Mouse (Mus musculus) limb, embryonic 12.5 days (tissue): ENCODE results near the gene Ccnt1. TPM values are rescaled to one million over a fixed set of nuclear protein-coding genes. Genes with fewer than 3 reads are reported as not detected.

Experiments used
- ATAC-seq: fragments of 200-750 bp; cut with Nextera tagmentation; 2 replicates; pipeline ENCODE4 v1.8.0; 2017; ENCODE audit warnings: low read depth, moderate TSS enrichment; ENCODE audit not compliant: insufficient number of reproducible peaks, insufficient read depth, low FRiP score, low TSS enrichment
- H3K27ac ChIP-seq: fragments of 300-500 bp; sonication (generic); 2 replicates; pipeline ENCODE4 v1.5.1; 2016; ENCODE audit warnings: mild to moderate bottlenecking, moderate library complexity
- H3K27me3 ChIP-seq: fragments of 300-500 bp; sonication (generic); 2 replicates; pipeline ENCODE4 v1.6.1; 2016; ENCODE audit warnings: mild to moderate bottlenecking, moderate library complexity
- H3K36me3 ChIP-seq: fragments of 300-500 bp; sonication (generic); 2 replicates; pipeline ENCODE4 v1.6.1; 2016; ENCODE audit warnings: mild to moderate bottlenecking, moderate library complexity
- H3K4me1 ChIP-seq: fragments of 300-500 bp; sonication (generic); replicated peaks from 2 replicates; pipeline ENCODE4 v1.6.1; 2016
- H3K4me2 ChIP-seq: fragments of 300-500 bp; sonication (generic); 2 replicates; pipeline ENCODE4 v1.6.1; 2016; ENCODE audit warnings: mild to moderate bottlenecking, moderate library complexity
- H3K4me3 ChIP-seq: fragments of 300-500 bp; sonication (generic); replicated peaks from 2 replicates; pipeline ENCODE4 v1.5.1; 2016; ENCODE audit warnings: mild to moderate bottlenecking
- H3K9ac ChIP-seq: fragments of 300-500 bp; sonication (generic); replicated peaks from 2 replicates; pipeline ENCODE4 v1.6.1; 2016; ENCODE audit warnings: mild to moderate bottlenecking, moderate library complexity
- H3K9me3 ChIP-seq: fragments of 300-500 bp; sonication (generic); 2 replicates; pipeline ENCODE4 v1.6.1; 2016; ENCODE audit warnings: mild to moderate bottlenecking, moderate library complexity
- WGBS: fragments of 180-500 bp; shearing (Covaris S2); methylation state at CpG from one replicate; pipeline ENCODE4 v1.1.7; 2016; 5-methylcytosine and 5-hydroxymethylcytosine counted together
- polyA plus RNA-seq: library from polyadenylated mRNA; unstranded; fragments of >200 nt; fragmentation: Nextera tagmentation; extraction: Ambion mirVana; gene quantifications from 2 replicates; pipeline ENCODE4 v1.2.1, GENCODE M21; 2016

Ccnt1 gene
- 54.0 and 59.4 TPM in 2 replicates for polyA plus RNA-seq

DNA sequence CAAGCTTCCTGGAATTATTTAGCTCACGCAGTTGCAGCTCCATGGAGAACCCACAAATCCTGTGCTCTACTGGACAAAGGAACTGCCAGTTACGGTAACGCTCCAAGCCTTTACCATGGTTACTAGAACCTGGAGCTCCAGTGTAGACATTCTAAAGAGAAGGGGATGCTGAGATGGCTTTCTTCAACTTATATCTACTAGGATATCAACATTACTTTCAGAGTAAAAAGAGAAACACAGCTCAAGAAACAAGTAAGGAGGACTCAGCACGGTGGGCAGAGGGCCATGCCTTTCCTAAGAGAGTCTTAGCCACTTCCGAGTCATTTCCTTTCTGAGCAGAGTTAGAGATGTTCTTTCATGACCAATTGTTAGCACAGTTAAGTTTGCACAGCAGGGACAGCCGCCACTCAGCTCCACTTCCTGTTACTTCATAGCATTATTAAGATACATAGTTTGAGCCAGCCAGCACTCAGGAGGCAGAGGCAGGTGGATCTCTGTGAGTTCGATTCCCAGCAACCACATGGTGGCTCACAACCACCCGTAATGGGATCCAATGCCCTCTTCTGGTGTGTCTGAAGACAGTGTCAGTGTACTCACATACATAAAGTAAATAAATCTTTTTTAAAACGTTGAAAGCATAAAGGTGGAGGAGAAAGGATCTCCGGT lies at the start of gene Ccnt1, which contains the start of gene 4930415O20Rik:
TSS of gene Ccnt1 (minus strand) at position 51 of the 666 bp plus-strand sequence.
TSS of gene 4930415O20Rik (plus strand) at position 132 of the 666 bp plus-strand sequence.
- Histone ChIP-seq H3K36me3 (no peaks in the 10 kb centered on the region), H3K27ac (no peak within 1 kb of the TSS), H3K4me1 (peaks cover 12% of the 10 kb centered on the region), H3K9me3 (no peaks in the 10 kb centered on the region), H3K9ac (no peak within 1 kb of the TSS), H3K27me3 (no peaks in the 10 kb centered on the region), H3K4me3 (no peak within 1 kb of the TSS), H3K4me2 (no peak within 1 kb of the TSS)
- WGBS = 80% methylated on average over 10 of the region's 10 CpGs
- no peak for ATAC-seq

DNA sequence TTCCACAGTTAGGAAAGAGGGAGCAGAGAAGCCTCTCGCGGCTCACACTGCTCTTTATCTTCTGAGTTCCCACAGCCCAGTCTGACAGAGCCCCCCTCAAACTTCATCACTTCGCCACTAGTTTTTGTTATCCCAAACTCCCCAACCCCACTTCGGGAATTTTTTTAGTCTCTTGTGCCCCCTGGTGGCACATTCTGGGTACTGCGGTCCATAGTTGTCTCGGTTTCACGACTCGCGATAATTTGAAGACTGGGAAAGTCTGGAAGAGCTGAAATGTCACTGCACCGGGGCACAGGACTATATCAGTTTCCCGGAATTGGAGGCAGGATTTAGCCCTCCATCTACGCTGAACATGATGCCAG lies 46.4 kb upstream of the Ccnt1 start:
- no peak overlapping the region for H3K9ac ChIP-seq
- H3K4me3 ChIP-seq = no peak overlapping the region
- WGBS = under 1% methylated on average over 12 of the region's 12 CpGs
- H3K27me3 ChIP-seq = peaks cover 3% of the 10 kb centered on the region; the same call in 1 of the 2 replicates
- H3K27ac ChIP-seq = no peak overlapping the region
- H3K4me1 ChIP-seq = peaks cover 29% of the 10 kb centered on the region
- H3K9me3 ChIP-seq = no peaks in the 10 kb centered on the region; the same call in 1 of the 2 replicates
- peak overlapping the region; percentile 47 for H3K4me2 ChIP-seq
- no peak for ATAC-seq
- H3K36me3 ChIP-seq = no peaks in the 10 kb centered on the region

DNA sequence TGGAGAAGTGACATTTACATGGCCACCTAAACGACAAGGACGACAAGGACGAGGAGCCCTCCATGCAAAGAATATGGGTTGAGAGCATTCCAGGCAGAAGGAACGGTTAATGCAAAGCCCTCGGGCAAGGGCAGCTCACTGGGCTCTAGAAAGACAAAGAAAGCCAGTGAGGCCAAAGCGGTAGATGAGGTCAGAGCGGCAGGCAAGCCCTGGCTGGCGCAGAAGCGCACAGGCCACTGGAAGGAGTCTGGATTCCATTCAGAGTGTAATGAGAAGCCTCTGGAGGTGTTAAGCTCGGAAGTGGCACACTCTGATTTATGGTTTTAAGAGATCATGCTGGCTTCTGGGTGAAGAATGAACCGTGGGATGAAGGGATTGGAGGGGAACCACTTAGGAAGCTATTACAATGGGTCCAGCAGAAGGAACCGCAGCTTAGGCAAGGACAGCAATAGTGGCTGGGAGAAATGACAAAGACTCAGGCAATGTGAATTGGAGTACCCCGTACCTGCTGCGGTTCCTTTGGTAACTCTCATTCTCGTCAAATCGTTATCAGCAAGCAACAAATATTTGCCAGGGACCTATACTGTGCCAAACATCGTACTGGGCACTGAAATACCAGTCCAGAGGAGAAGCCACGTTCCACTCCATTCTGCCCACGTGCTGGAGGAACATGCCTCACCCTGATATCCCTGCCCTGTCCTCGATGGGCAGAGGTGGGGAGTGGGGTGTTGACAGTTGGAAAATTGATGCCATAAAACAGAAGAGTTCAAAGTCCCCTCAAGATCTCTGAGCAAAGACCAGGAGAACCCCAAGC lies 45.8 kb upstream of the Ccnt1 start:
- 20% methylated on average over 20 of the region's 20 CpGs for WGBS
- no peak overlapping the region for H3K27ac ChIP-seq
- no peak overlapping the region for H3K9ac ChIP-seq

DNA sequence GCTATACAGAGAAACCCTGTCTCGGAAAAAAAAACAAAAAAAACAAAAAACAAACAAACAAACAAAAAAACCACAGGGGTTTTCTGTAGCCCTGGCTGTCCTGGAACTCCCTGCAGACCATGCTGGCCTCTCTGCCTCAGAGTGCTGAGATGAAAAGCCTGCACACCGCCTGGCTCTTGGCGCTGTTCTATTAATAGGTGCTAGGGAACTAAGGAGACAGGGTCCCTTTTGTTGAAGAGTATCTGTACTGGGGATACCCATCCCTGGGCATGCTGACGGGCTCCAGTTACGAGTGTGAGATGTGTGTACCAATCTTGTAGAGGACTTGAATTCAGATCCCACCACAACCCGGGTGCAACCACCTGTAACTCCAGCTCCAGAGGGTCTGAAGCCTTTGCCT lies 45.0 kb upstream of the Ccnt1 start:
- Histone ChIP-seq H3K4me1 (peaks cover 27% of the 10 kb centered on the region), H3K4me3 (no peak overlapping the region), H3K36me3 (no peaks in the 10 kb centered on the region), H3K27me3 (peaks cover 3% of the 10 kb centered on the region; the same call in 1 of the 2 replicates), H3K9ac (no peak overlapping the region), H3K9me3 (no peaks in the 10 kb centered on the region; the same call in 1 of the 2 replicates), H3K4me2 (no peak overlapping the region), H3K27ac (no peak overlapping the region)
- no peak for ATAC-seq
- 73% methylated on average over 6 of the region's 6 CpGs for WGBS

More for the DNA sequence above, 45.8 kb upstream of the Ccnt1 start:
- ATAC-seq = no peak
- peak overlapping the region; percentile 47 for H3K4me2 ChIP-seq
- peaks cover 3% of the 10 kb centered on the region; the same call in 1 of the 2 replicates for H3K27me3 ChIP-seq
- H3K36me3 ChIP-seq = no peaks in the 10 kb centered on the region
- H3K9me3 ChIP-seq = no peaks in the 10 kb centered on the region; the same call in 1 of the 2 replicates
- peaks cover 27% of the 10 kb centered on the region for H3K4me1 ChIP-seq
- no peak overlapping the region; the same call in 1 of the 2 replicates for H3K4me3 ChIP-seq

DNA sequence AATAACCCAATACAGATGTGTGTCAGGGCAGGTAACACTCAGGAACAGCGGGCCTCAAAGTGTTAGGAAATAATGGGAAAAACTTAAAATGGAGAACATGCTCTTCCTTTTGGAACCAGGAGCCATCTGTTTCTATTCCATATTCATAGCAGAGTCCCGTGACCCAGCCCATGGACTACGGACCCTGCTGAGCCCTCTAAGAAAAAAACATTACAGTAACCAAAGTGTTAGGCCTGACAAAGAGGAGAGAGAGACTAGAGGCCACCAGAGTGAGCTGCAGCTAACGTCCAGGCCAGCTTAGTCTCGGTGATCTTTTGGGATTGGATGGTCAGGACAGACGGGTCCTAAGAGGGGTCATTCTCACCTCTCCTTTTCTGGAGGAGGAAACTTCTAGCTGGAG lies 44.2 kb upstream of the Ccnt1 start:
- no peak overlapping the region for H3K4me2 ChIP-seq
- no peak overlapping the region for H3K9ac ChIP-seq
- WGBS = 27% methylated on average over 6 of the region's 6 CpGs
- peaks cover 30% of the 10 kb centered on the region for H3K4me1 ChIP-seq
- no peaks in the 10 kb centered on the region for H3K36me3 ChIP-seq
- H3K27ac ChIP-seq = peak overlapping the region; percentile 80
- peaks cover 3% of the 10 kb centered on the region; the same call in 1 of the 2 replicates for H3K27me3 ChIP-seq
- H3K9me3 ChIP-seq = no peaks in the 10 kb centered on the region; the same call in 1 of the 2 replicates
- no peak for ATAC-seq
- no peak overlapping the region for H3K4me3 ChIP-seq

DNA sequence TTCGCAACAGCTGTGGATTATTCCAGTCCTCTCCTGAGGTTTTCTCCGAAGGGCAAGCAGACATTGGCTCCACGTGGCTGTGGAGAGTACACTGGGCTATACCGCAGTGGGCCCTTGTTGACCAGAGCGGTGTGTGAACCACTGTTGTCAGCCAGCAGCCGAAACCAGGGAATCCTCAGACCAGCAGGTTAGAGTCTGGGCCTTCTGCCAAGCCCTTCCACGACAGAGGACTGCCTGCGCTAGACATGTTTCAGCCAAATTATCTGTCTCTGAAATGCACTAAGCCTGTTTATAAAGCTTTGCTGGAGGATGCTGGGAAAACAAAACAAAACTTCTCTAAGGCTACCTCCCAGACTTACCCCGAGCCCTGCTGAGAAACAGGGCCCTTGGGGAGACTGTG lies 43.8 kb upstream of the Ccnt1 start:
- 45% methylated on average over 9 of the region's 9 CpGs for WGBS
- Histone ChIP-seq H3K4me1 (peaks cover 30% of the 10 kb centered on the region), H3K27ac (peak overlapping the region; percentile 80), H3K9me3 (no peaks in the 10 kb centered on the region; the same call in 1 of the 2 replicates), H3K4me2 (no peak overlapping the region; the same call in 1 of the 2 replicates), H3K36me3 (no peaks in the 10 kb centered on the region), H3K27me3 (0 out of 2 replicates have a peak, but pooled peaks cover 3% of the 10 kb centered on the region), H3K4me3 (no peak overlapping the region), H3K9ac (no peak overlapping the region)
- no peak for ATAC-seq

DNA sequence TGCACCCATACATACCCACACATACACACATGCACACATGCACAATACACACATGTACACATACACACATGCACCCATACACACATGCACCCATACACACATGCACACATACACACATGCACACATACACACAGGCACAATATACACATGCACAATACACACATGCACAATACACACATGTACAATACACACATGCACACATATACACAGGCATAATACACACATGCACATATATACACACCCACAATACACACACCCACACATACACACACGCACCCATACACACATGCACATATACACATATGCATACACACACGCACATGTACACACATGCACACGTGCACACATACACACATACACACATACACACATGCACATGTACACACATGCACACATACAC lies 41.5 kb upstream of the Ccnt1 start:
- WGBS = 97% methylated on average over 3 of the region's 3 CpGs
- Histone ChIP-seq H3K9ac (no peak overlapping the region), H3K36me3 (no peaks in the 10 kb centered on the region), H3K27me3 (no peaks in the 10 kb centered on the region), H3K4me1 (peaks cover 43% of the 10 kb centered on the region), H3K27ac (no peak overlapping the region), H3K9me3 (no peaks in the 10 kb centered on the region), H3K4me3 (no peak overlapping the region), H3K4me2 (no peak overlapping the region)
- no peak for ATAC-seq

DNA sequence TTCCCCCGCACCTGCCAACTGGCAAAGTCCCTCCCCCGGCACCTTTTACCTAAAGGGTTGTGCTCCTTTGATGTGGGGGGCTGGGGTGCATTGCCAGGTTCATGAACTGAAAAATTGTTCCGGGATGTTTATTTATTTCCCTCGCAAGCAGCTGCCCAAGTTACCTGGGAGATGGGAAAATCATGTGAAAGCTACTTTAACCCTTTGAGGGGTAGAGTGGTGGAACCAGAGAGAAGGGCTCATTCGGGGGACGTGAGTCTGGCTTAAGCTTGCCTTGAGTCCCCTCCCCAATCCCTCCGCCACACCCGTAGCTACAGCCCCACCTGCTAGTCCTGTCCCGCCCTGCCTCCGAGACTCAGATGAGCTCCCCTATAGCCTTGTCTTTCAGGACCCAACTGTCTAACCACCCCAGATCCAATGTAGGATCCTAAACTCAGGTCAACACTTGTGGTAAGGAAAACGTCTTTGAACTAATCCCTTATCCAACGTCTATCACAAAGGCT lies 39.5 kb upstream of the Ccnt1 start:
- Histone ChIP-seq H3K9me3 (no peaks in the 10 kb centered on the region), H3K27me3 (no peaks in the 10 kb centered on the region), H3K9ac (peak overlapping the region; percentile 91), H3K36me3 (peaks cover 13% of the 10 kb centered on the region), H3K4me1 (peaks cover 35% of the 10 kb centered on the region), H3K4me3 (peak overlapping the region; percentile 83), H3K27ac (peak overlapping the region; percentile 94), H3K4me2 (peak overlapping the region; percentile 94)
- ATAC-seq = no peak
- under 1% methylated on average over 12 of the region's 12 CpGs for WGBS

DNA sequence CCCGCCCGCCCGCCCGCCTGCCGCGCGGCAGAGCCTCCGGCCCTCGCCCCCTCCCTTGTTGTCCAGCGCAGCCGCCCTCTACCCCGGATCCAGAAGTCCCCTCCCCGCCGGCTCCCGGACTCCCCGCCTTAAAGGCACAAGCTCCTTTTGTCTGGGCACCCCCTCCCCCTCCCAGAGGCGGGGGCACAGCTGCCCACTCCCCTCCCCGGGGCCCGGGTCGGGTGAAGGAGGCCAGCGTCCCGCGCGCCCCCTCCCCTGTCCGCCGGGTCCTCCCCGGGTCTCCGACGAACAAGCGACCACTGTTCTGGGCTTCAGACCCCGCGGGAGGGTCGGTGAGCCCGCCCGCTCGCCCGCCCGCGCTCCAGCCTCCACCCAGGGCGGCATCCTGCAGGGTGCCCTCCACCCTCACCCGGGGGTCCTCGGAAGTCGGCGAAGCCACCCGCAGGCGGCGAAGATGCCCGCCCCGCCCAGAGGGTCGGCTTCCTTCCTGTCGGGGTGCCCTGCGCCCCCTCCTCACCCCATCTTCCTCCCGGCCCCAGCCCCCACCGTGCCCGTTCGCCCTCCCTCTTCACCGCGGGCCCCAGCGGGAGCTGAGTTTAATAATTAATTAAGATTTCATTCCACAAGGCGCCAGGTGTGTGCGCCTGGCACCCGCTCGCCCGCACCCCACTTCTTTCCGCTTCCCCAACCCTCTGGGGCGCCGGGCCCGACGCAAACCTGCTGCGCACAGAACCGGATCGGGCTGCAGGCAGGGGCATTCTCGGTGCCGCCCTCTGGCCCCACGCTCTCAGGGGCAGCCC lies 38.8 kb upstream of the Ccnt1 start, which contains the start of gene Adcy6:
TSS of gene Adcy6 (minus strand) at position 746 of the 800 bp plus-strand sequence.
- WGBS = under 1% methylated on average over 71 of the region's 75 CpGs

DNA sequence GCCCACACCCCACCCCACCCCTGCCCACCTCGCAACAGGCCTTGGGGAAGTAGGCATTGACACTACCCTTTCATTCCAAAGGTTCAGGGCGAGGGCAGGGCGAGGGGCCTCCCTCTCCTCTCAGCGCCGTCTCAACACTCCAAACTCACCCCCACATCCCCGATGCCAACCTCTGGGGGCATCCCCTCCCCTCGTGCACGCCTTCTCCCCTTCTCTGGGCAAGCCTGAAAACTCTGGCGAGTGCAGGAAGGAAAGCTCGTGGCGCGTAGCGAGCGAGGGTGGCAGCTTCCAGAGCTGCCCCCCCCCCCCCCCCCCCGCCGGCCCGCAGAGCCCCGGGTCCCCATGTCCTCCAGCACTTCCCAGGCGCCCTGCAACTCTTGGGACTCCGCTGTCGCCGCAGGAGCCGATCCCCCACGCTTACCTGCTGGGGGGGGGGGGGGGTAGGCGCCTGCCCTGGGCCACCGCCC lies 38.1 kb upstream of the Ccnt1 start:
- H3K4me3 ChIP-seq = peak overlapping the region; percentile 83
- H3K27ac ChIP-seq = peak overlapping the region; percentile 94
- no peaks in the 10 kb centered on the region for H3K9me3 ChIP-seq
- H3K27me3 ChIP-seq = no peaks in the 10 kb centered on the region
- ATAC-seq = no peak; the same call in 1 of the 2 replicates
- peaks cover 24% of the 10 kb centered on the region for H3K36me3 ChIP-seq
- peak overlapping the region; percentile 94 for H3K4me2 ChIP-seq
- H3K4me1 ChIP-seq = peaks cover 27% of the 10 kb centered on the region
- whole genome bisulfite sequencing = 0% methylated on average over 16 of the region's 26 CpGs
- peak overlapping the region; percentile 91 for H3K9ac ChIP-seq

More for the DNA sequence above, 38.8 kb upstream of the Ccnt1 start, which contains the start of gene Adcy6:
- Histone ChIP-seq H3K4me1 (peaks cover 29% of the 10 kb centered on the region), H3K9ac (peak within 1 kb of the TSS; percentile 91), H3K4me2 (peak within 1 kb of the TSS; percentile 94), H3K4me3 (peak within 1 kb of the TSS; percentile 83), H3K9me3 (no peaks in the 10 kb centered on the region), H3K36me3 (peaks cover 17% of the 10 kb centered on the region), H3K27ac (peak within 1 kb of the TSS; percentile 94), H3K27me3 (no peaks in the 10 kb centered on the region)
- peak; percentile 71 for ATAC-seq
